Mouse (Mus musculus) brain, embryonic 14.5 days (tissue): ENCODE measurements around the gene Smad6.

Experiments used
- CTCF ChIP-seq: fragments of 200-500 bp; IDR thresholded peaks from 2 replicates; pipeline ENCODE4 v1.5.1; 2012; ENCODE audit warnings: inconsistent platforms, mild to moderate bottlenecking, moderate library complexity, borderline replicate concordance; ENCODE audit not compliant: insufficient read depth, insufficient read length; ENCODE audit errors: extremely low read depth
- POLR2A ChIP-seq: fragments of 200-500 bp; IDR thresholded peaks from 2 replicates; pipeline ENCODE4 v1.6.1; 2012; ENCODE audit warnings: mild to moderate bottlenecking, inconsistent platforms, borderline replicate concordance; ENCODE audit not compliant: poor library complexity, insufficient read depth, insufficient read length, severe bottlenecking; ENCODE audit errors: extremely low read depth

- TF ChIP-seq POLR2A (no peak), CTCF (no peak)
Observed at GRCm38 (mm10) chr9:64016092-64016491, 5.8 kb downstream of the Smad6 start.
